Mouse (Mus musculus): ENCODE data around the gene Xpot.

Xpot gene

DNA sequence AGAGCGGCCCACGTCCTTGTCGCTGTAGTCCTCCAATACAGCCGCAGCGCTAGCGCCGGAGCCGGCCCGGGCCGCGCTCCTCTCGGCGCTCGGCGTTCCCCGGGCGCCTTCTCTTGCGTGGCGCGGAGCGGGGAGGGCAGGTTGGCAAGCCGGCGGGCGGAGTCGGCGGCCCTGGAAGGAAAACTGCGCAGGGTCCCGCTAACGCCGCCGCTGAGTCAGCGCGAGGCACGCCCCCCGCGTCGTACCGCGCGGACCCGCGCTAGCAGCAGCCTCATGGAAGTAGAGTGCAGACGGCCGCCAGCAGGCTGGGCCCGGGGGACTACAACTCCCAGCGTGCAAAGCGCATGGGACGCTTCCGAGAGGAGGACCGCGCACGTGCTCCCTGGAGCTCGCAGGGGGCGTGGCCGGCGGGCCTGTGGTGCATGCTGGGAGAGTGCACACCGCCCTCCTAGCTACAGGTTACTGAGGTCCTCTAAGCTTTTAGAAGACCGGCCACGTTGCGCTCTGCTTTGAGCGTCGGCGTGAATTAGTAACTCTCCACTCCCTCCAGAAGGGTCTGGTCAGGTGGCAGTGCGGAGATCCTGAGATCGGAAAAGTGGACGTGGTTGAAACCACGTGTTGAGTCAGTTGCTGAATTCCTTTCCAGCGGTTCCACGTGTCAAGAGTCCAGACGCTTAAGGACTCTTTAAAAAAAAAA, at the start of gene Xpot:
TSS of gene Xpot (minus strand) at position 147 of the 697 bp plus-strand sequence.
- DNase-seq (ENCODE audit: low spot score), result peak; percentile 98

GRCm38 (mm10) chr10:121669103-121669502, 43.0 kb upstream of the Xpot start:
- no peak for DNase-seq (ENCODE audit: low spot score)

DNA sequence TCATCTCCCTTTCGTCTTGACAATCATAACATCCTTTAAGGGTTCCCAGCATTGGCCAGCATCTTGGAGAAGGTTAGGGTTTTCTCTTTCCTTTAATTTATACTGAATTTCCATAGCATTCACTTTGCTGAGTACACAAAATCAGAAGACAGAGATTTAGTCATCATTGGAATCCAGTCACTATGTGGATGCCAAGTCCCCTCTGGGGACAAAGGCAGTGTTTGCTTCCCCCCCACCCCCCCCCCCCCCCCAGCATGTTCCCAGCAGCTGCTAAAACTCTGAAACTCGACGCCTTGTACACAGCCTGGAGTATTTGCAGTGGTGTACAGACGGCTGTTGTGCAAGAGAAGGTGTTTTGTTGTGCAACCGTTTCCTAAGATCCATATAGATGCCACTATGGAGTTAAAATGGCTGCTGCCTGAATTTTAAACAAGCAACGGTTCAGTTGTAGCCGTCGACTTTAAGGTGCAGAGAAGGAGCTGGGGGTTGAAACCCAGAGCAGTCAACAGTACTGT, 39.6 kb upstream of the Xpot start:
- DNase-seq (ENCODE audit: low spot score), result peak; percentile 4

DNA sequence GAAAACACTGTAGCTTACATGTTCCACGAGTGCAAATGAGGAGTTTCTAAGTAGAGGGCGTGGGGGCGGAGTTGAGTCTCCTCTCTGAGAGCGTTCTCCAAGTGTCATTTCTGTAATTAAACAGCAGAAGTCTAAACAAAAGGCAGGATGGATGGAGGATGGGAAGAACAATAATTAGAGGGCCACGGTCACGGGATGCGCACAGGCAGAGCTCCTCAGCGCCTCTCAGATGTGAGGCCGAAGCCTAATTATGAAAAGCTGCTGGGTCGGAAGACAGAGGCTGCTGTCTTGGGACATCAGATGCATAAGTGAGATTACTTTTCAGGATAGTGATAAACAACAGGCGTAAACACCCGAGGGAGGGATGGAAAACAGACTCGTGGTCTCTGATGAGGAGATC, 37.5 kb upstream of the Xpot start:
- DNase-seq (ENCODE audit: low spot score), result no peak

DNA sequence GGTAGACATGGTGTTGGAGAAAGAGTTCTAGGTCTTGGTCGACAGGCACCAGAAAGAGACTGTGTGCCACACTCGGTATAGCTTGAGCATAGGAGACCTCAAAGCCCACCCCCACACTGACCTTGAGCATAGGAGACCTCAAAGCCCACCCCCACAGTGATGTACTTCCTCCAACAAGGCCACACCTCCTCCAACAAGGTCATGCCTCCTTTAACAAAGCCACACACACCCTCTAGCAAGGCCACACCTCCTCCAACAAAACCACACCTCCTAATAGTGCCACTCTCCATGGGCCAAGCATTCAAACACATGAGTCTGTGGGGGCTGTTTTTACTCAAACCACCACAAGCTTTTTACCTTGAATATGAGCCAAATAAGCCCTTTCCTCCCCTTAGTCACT, 36.6 kb upstream of the Xpot start:
- no peak for DNase-seq (ENCODE audit: low spot score)

DNA sequence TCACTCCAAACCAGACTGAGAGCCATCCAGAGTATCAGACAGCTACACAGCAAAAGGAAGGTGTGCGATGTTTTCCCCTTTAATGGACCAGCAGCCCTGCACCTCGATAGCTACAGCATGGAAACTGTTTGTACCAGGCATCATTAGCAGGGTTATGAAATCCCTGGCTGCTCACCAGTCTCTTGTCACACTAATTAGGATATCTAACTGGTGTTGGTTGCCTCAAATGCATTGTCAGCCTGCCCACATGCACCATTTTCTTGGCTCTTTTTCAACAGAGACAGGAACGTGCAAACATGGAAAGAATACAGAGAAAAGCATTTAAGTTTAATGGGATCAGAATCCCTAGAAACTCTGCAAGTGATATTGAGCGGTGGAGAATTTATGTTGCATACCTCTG, 29.8 kb upstream of the Xpot start:
- DNase-seq (ENCODE audit: low spot score), result no peak

DNA sequence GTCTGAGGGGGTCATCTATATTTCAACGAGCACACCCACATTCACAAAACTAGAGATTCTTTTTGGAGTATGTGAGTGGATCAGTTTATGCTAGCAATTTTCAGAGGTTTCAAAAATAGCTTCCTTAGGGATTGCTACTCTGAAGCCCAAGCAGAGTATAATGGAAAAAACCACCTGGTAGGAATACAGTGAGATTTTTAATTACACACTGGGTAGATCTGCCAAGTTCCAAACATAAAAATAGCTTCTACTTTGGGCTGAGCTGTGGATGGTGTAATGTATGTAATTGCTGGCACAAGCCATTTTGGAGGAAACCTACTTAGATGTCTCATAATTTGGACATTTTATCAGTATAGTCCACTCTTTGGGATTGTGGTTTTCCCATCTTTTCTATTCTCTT, 26.9 kb upstream of the Xpot start:
- DNase-seq (ENCODE audit: low spot score), result no peak

- DNase-seq (ENCODE audit: low spot score), result no peak
These were observed 20.2 kb upstream of the Xpot start for GRCm38 (mm10) chr10:121646294-121646693.

- DNase-seq (ENCODE audit: low spot score), result no peak
These were observed 16.2 kb upstream of the Xpot start for GRCm38 (mm10) chr10:121642054-121642947.

DNA sequence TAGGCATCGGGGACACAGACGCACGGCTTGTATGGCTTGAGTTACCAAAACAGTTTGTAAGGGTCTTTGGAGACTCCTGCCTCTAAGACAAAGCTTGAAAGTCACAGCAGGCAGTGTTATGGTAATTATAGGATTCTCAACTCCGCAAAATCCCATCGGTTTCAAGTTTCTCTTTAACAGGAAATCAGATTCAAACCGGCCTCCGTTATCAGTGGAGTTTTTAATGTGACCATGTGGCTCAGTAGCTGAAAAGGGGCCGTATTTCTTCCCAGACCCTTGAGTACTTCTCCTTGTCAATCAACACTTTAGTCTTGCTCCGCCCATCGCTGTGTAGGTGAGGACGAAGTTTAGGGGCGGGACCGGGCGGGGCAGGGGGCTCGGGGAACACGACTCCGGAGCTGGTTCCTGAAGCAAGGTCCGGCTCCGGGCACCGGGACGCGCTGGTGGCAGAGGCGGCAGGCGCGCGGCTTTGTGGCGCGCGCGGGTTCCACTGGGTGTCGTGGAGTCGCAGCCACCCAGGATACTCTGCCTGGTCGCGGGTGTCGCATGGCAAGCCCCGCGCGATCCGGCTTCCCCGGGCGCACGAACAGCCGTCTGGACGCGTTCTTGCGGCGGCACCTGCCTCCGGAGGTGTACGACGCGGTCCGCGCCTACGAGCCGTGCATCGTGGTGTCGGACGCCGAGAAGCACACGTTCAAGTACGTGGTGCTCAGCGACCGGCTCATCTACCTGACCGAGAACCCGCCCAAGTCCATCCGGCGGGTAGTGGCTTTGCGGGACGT, 15.3 kb upstream of the Xpot start, which contains the start of gene D930020B18Rik:
TSS of gene D930020B18Rik (plus strand) at position 317 of the 782 bp plus-strand sequence.
- DNase-seq (ENCODE audit: low spot score), result peak; percentile 53

- no peak for DNase-seq (ENCODE audit: low spot score)
These were observed 14.8 kb upstream of the Xpot start for GRCm38 (mm10) chr10:121640944-121641271.

DNA sequence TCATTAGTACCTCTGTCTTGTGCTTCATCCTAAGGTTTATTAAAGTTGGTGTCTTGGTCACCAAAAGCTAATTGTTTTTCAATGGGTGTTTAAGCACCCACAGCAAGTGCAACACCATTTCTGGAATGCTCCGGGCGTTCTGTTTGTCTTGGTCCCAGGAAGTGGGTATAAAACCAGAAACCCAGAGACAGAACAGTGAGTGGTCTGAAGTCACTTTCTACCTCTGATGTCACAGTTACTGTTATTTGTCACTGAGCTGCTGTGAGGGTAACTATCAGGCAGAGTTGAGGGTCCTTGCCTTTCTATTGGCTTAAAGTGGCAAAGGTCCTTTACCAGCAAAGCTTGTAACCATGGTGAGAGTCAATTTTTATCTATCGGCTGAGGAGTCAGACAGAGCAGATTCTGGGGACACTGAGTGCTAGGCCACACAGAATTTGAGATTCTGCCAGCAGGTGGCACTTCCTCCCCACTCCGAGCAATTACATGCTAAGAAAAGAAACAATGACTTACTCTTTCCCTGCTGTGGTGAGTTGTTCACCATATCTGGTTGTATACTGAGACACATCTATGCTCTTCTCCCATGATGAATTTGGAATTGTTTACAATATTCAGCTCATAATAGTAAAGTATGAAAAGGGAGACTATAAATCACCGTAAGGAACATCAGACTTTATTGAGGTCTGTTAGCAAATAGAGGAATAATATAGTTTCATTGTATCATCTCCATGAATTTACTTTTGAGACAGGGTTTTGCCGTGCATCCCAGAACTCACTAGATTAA, 14.2 kb upstream of the Xpot start:
- no peak for DNase-seq (ENCODE audit: low spot score)

DNA sequence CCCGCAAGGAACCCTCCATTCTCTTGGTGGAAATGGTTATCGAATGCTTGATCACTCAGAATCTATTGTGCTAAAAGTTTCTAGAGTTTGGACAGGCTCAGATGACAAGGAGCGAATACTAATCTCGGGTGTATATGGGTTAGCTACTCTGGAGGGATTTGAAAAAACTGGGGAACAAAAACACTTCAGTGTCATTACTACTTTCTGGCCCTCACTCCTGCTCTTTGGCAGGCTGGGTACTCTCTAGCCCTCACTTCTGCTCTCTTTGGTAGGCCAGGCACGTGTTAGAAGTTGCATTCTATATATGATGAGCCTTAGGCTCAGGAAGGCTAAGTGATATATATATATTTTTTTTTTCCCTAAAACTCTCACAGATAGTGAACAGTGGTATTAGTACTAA, 13.4 kb upstream of the Xpot start:
- no peak for DNase-seq (ENCODE audit: low spot score)

DNA sequence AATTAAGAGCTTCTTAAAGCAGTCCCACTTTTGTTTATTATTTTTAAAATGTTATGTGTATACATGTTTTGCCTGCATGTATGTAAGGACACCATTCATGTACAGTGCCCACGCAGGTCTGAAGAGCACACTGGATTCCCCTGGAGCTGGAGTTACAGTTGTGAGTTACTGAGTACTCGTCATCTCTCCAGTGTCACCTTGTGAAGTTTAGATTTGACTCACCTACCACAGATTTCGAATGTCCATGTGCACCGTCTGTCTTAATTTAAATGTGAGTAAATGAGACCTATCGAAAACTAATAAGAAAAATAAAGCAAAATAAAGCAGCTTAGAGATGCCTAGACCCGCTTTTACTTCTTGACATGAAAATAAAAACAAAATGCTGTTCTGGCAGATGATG, 10.1 kb upstream of the Xpot start:
- DNase-seq (ENCODE audit: low spot score), result no peak

DNA sequence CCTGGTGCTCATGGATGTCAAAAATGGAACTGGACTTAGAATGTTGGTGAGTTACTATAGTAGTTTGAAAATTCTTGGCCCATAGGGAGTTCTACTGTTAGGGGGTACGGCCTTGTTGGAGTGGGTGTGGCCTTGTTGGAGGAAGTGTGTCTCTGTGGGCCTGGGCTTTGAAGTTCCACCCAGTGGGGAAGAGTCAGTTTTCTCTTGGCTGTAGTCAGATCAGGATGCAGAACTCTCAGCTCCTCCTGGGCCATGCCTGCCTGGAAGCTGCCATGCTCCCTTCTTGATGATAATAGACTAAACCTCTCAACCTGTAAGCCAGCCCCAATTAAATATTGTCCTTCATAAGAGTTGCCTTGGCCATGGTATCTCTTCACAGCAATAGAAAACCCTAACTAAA, 8.0 kb upstream of the Xpot start:
- DNase-seq (ENCODE audit: low spot score), result no peak

- no peak for DNase-seq (ENCODE audit: low spot score)
These were observed 2.5 kb upstream of the Xpot start for GRCm38 (mm10) chr10:121628561-121629040.

- DNase-seq (ENCODE audit: low spot score), result no peak
These were observed 1.2 kb upstream of the Xpot start for GRCm38 (mm10) chr10:121627216-121627852.

GRCm38 (mm10) chr10:121625407-121626185, 536 bp downstream of the Xpot start:
- no peak for DNase-seq (ENCODE audit: low spot score)

DNA sequence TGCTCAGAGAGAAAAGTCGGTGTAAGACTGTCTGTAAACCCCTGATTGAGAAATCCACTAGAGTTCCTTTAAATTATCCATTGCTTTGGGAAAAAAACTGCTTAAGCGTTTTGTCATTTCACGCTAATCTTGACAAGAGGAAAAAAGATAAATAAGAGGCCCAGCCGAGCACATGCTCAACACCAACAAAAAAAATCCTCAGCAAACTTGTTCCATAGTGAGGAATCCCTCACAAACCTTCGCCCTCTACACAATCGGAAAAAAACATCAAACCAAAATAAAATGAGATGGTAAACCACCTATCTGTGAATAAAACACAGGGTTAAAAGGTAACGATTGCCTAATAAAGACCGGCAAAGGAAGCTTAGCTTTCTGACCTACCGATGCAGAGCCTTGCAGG, 1.1 kb downstream of the Xpot start:
- DNase-seq (ENCODE audit: low spot score), result no peak

GRCm38 (mm10) chr10:121623670-121624069, 2.5 kb downstream of the Xpot start:
- no peak for DNase-seq (ENCODE audit: low spot score)
